Mouse (Mus musculus): ENCODE results near the gene Syk. TPM values are rescaled to one million over a fixed set of nuclear protein-coding genes. Genes with fewer than 3 reads are reported as not detected.

Gene Syk
- polyA plus RNA-seq, 1 experiment from 2014 or later: 9.6 TPM

Other genes starting within 250 kb of the Syk start
- gene Diras2, start 51.9 kb upstream of the Syk start, polyA plus RNA-seq (2014; fragmentation: Nextera tagmentation; extraction: Ambion mirVana): 0.38 and 0.72 TPM in 2 replicates

All from heart, embryonic 14.5 days (tissue).